Mouse (Mus musculus) hindbrain, postnatal 0 days (tissue): ENCODE results near the gene Rps17. TPM values are rescaled to one million over a fixed set of nuclear protein-coding genes. Genes with fewer than 3 reads are reported as not detected.

Source experiments
- ATAC-seq: fragments of 200-750 bp; cut with Nextera tagmentation; 2 replicates; pipeline ENCODE4 v1.8.0; 2017; ENCODE audit warnings: mild to moderate bottlenecking, moderate TSS enrichment, moderate library complexity
- DNase-seq: peaks from one replicate; pipeline ENCODE4 v3.0.0-alpha.2; 2015; ENCODE audit warnings: low spot score
- H3K27ac ChIP-seq: fragments of 300-500 bp; sonication (generic); 2 replicates; pipeline ENCODE4 v1.5.1; 2014; ENCODE audit warnings: mild to moderate bottlenecking
- H3K27me3 ChIP-seq: fragments of 300-500 bp; sonication (generic); 2 replicates; pipeline ENCODE4 v1.6.1; 2014; ENCODE audit warnings: low read length, mixed read lengths; ENCODE audit not compliant: insufficient read depth
- H3K36me3 ChIP-seq: fragments of 300-500 bp; sonication (generic); 2 replicates; pipeline ENCODE4 v1.6.1; 2014; ENCODE audit warnings: low read length, mixed read lengths; ENCODE audit not compliant: insufficient read depth
- H3K4me1 ChIP-seq: fragments of 300-500 bp; sonication (generic); 2 replicates; pipeline ENCODE4 v1.6.1; 2014; ENCODE audit warnings: antibody characterized with exemption, low read length, mixed read lengths; ENCODE audit not compliant: insufficient read depth
- H3K4me2 ChIP-seq: fragments of 300-500 bp; sonication (generic); 2 replicates; pipeline ENCODE4 v1.6.1; 2014; ENCODE audit warnings: low read depth, mild to moderate bottlenecking, low read length, moderate library complexity, mixed read lengths
- H3K4me3 ChIP-seq: fragments of 300-500 bp; sonication (generic); 2 replicates; pipeline ENCODE4 v1.5.1; 2014; ENCODE audit warnings: low read length
- H3K9ac ChIP-seq: fragments of 300-500 bp; sonication (generic); replicated peaks from 2 replicates; pipeline ENCODE4 v1.6.1; 2014; ENCODE audit warnings: mild to moderate bottlenecking, low read length, moderate library complexity, mixed read lengths
- H3K9me3 ChIP-seq: fragments of 300-500 bp; sonication (generic); 2 replicates; pipeline ENCODE4 v1.6.1; 2016; ENCODE audit warnings: low read length, mixed read lengths
- CTCF ChIP-seq: IDR thresholded peaks from 2 replicates; pipeline ENCODE4 v1.5.1; 2016; ENCODE audit warnings: antibody characterized with exemption, control low read depth, low read depth
- WGBS: fragments of 180-500 bp; shearing (Covaris S2); extraction: QIAGEN DNeasy Blood & Tissue Kit; methylation state at CpG from one replicate; pipeline ENCODE4 v1.1.7; 2014; 5-methylcytosine and 5-hydroxymethylcytosine counted together
- polyA plus RNA-seq: library from polyadenylated mRNA; unstranded; fragments of >200 nt; fragmentation: Nextera tagmentation; extraction: Ambion mirVana; gene quantifications from 2 replicates; pipeline ENCODE4 v1.2.1, GENCODE M21; 2015
- total RNA-seq: library from RNA; depleted of rRNA; stranded (reverse); fragments of >200 nt; gene quantifications from 2 replicates; pipeline ENCODE4 v1.2.3, GENCODE M21; 2014

Rps17 gene
- total and polyA plus RNA-seq, 2 experiments from 2014 or later = 433 to 765 TPM

DNA sequence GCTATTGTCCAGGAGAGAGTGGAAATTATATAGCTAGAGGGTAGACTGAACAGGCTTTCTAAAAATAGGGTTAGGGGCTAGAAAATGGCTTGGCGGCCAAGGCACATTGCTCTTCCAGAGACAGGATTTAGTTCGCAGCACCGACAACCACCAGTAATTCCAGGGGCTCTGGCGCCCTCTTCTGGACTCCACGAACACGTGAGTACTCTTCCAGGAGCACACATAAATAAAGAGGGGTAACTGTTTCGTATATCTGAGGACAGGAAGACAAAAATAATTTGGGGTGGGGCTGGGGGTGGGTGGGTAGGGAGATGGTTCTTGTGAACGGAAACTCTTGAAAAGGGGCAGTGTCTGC lies 8.6 kb downstream of the Rps17 start:
- WGBS = 32% methylated on average over 8 of the region's 8 CpGs
- TF ChIP-seq CTCF = peak; percentile 63
- ATAC-seq (no peak), DNase-seq (peak; percentile 83)
- no peaks in the 10 kb centered on the region for H3K4me1 ChIP-seq
- peaks cover 26% of the 10 kb centered on the region; the same call in 1 of the 2 replicates for H3K36me3 ChIP-seq
- H3K4me3 ChIP-seq = no peak overlapping the region
- no peaks in the 10 kb centered on the region for H3K27me3 ChIP-seq
- no peak overlapping the region for H3K4me2 ChIP-seq
- 0 out of 2 replicates have a peak overlapping the region, but pooled peaks have one; percentile 8 for H3K27ac ChIP-seq
- no peaks in the 10 kb centered on the region for H3K9me3 ChIP-seq
- H3K9ac ChIP-seq = no peak overlapping the region

DNA sequence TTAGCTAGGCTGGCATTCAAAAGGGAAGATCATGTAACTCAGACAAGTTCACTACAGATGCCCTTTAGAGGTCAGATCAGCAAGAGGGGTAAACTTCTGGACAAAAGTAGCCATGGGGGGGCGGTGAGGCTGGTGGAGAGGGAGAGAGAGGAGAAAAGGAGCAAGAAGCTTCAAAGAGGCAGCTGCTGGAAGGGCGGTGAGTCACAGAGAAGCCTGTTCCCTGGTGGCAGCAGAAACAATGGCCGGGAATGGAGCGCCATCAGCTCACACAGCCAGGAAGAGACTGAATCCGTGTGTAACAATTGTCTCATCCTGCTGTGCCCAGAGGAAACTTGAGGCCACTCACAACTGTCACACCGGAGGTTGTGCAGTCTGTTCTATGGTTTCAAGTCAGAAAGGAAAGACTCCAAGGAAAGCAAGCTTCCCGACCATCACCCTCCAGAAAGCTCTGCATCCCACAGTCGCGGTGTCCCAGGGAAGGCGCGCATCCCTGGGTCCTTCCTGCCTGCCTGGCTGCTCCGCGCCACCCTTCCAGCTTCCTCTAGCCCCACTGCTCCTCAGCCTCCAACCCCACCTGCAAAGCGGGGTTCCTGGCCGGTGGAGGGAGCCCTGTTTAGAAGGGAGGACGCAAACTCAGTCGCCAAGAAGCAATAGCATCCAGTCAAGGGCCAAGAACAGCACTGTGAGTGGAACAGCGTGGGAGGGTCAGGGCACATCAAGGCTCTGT lies 9.2 kb downstream of the Rps17 start:
- Histone ChIP-seq H3K4me1 (no peaks in the 10 kb centered on the region), H3K9ac (no peak overlapping the region), H3K27ac (0 out of 2 replicates have a peak overlapping the region, but pooled peaks have one; percentile 8), H3K27me3 (no peaks in the 10 kb centered on the region), H3K4me3 (no peak overlapping the region), H3K36me3 (peaks cover 26% of the 10 kb centered on the region; the same call in 1 of the 2 replicates), H3K9me3 (no peaks in the 10 kb centered on the region), H3K4me2 (no peak overlapping the region)
- DNase-seq (peak; percentile 30), ATAC-seq (no peak)
- no peak; the same call in 1 of the 2 replicates for TF ChIP-seq CTCF
- WGBS = 33% methylated on average over 18 of the region's 18 CpGs

DNA sequence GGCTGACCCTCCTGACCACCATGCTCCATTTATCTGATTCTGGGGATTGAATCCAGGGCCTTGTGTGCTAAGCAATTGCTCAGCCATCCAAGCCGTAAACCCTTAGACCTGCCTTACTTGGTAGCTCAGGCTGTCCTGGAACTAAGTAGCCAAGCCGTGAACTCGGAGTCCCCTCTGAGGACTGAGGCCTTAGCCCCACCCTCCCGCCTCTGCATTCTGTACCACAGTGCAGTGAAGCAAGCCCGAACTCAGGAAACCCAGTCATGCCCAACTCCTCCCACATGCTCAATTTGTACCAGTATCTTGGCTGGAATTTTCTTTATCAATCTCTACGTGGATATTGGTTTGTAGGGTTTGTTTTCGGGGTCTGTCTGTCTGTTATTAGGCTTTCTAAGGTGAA lies 13.2 kb downstream of the Rps17 start:
- Histone ChIP-seq H3K27ac (no peak overlapping the region), H3K9ac (no peak overlapping the region), H3K4me1 (no peaks in the 10 kb centered on the region), H3K4me2 (no peak overlapping the region), H3K9me3 (no peaks in the 10 kb centered on the region), H3K4me3 (no peak overlapping the region), H3K27me3 (no peaks in the 10 kb centered on the region), H3K36me3 (peaks cover 16% of the 10 kb centered on the region; the same call in 1 of the 2 replicates)
- 81% methylated on average over 7 of the region's 7 CpGs for WGBS
- DNase-seq (no peak), ATAC-seq (no peak)
- no peak for TF ChIP-seq CTCF

GRCm38 (mm10) chr7:81330767-81331166 lies 14.3 kb downstream of the Rps17 start:
- DNase-seq = no peak
- no peak overlapping the region for H3K27ac ChIP-seq
- H3K4me1 ChIP-seq = no peaks in the 10 kb centered on the region
- WGBS = 18% methylated on average over 3 of the region's 3 CpGs
- H3K27me3 ChIP-seq = no peaks in the 10 kb centered on the region
- no peak for TF ChIP-seq CTCF
- no peak overlapping the region for H3K4me3 ChIP-seq
- H3K36me3 ChIP-seq = peaks cover 16% of the 10 kb centered on the region; the same call in 1 of the 2 replicates
- H3K9ac ChIP-seq = no peak overlapping the region
- ATAC-seq = no peak
- no peak overlapping the region for H3K4me2 ChIP-seq
- H3K9me3 ChIP-seq = no peaks in the 10 kb centered on the region

- WGBS = 78% methylated on average over 10 of the region's 10 CpGs
- Histone ChIP-seq H3K4me3 (no peak overlapping the region), H3K36me3 (peaks cover 9% of the 10 kb centered on the region; the same call in 1 of the 2 replicates), H3K27ac (no peak overlapping the region), H3K9me3 (no peaks in the 10 kb centered on the region), H3K4me2 (no peak overlapping the region), H3K27me3 (no peaks in the 10 kb centered on the region), H3K9ac (no peak overlapping the region), H3K4me1 (no peaks in the 10 kb centered on the region)
- ATAC-seq (no peak), DNase-seq (no peak)
- no peak for TF ChIP-seq CTCF
Measured at GRCm38 (mm10) chr7:81327661-81328060, 17.4 kb downstream of the Rps17 start.

- Histone ChIP-seq H3K4me2 (no peak overlapping the region), H3K27me3 (no peaks in the 10 kb centered on the region), H3K4me1 (no peaks in the 10 kb centered on the region), H3K9ac (no peak overlapping the region), H3K27ac (no peak overlapping the region), H3K4me3 (no peak overlapping the region), H3K9me3 (no peaks in the 10 kb centered on the region), H3K36me3 (0 out of 2 replicates have a peak, but pooled peaks cover 2% of the 10 kb centered on the region)
- ATAC-seq (0 out of 2 replicates have a peak, but pooled peaks have one; percentile 21), DNase-seq (no peak)
- WGBS = 75% methylated on average over 6 of the region's 6 CpGs
- TF ChIP-seq CTCF = no peak
Measured at GRCm38 (mm10) chr7:81326859-81327258, 18.2 kb downstream of the Rps17 start.

- no peak overlapping the region for H3K9ac ChIP-seq
- H3K4me2 ChIP-seq = no peak overlapping the region
- no peak overlapping the region for H3K4me3 ChIP-seq
- ATAC-seq = no peak
- no peak for TF ChIP-seq CTCF
- no peaks in the 10 kb centered on the region for H3K27me3 ChIP-seq
- H3K9me3 ChIP-seq = no peaks in the 10 kb centered on the region
- no peaks in the 10 kb centered on the region for H3K36me3 ChIP-seq
- DNase-seq = no peak
- 85% methylated on average over 12 of the region's 12 CpGs for WGBS
- H3K4me1 ChIP-seq = no peaks in the 10 kb centered on the region
- H3K27ac ChIP-seq = no peak overlapping the region
Measured at GRCm38 (mm10) chr7:81326043-81326442, 19.0 kb downstream of the Rps17 start.
